Mouse (Mus musculus) liver, embryonic 14.5 days (tissue): ENCODE data around the gene Cmklr1.

ENCODE experiments used
- CTCF ChIP-seq: IDR thresholded peaks from 2 replicates; pipeline ENCODE4 v1.5.1; 2016; ENCODE audit warnings: antibody characterized with exemption, low read depth, control low read depth
- EP300 ChIP-seq: IDR thresholded peaks from 2 replicates; pipeline ENCODE4 v1.6.1; 2016; ENCODE audit warnings: antibody characterized with exemption, low read depth

- TF ChIP-seq CTCF (no peak), EP300 (no peak)
Measured at GRCm38 (mm10) chr5:113603471-113603870, 46.8 kb downstream of the Cmklr1 start.
